Mouse (Mus musculus) T-helper 1 cell (primary cell): ENCODE data around the gene Timm29.

Source experiments
- in situ Hi-C: fragments of 300-600 bp; cut with MboI, MseI; formaldehyde crosslinking; loops from one replicate; pipeline ENCODE4 v1.15.1; 2025; ENCODE audit warnings: high pct_unique_total_duplicates

Timm29 gene

DNA sequence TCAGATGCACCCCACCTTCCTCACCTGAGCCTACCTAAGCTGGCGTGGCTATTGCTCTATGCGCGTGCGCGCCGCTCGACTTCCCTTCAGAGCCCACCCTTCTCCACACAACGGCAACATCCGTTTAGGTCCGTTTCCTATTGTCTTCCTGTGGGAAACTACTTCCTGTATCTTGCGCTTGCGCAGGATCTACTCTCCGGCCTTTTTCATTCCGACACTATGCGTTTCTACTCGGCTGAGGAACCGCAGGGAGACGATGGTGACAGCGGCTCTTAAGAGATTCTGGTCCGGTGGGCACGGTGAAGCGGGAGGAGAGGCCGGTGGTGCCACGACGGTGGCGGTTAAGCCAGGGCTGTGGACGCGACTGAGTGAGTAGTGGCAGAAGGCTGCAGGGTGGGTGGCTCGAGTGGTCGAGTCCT is at the start of gene Timm29, which contains the start of gene Yipf2:
Timm29 (plus strand) TSS at position 20 of the 419 bp plus-strand sequence.
Yipf2 (minus strand) TSS at position 126 of the 419 bp plus-strand sequence.
- in situ Hi-C loops = no loop called here

DNA sequence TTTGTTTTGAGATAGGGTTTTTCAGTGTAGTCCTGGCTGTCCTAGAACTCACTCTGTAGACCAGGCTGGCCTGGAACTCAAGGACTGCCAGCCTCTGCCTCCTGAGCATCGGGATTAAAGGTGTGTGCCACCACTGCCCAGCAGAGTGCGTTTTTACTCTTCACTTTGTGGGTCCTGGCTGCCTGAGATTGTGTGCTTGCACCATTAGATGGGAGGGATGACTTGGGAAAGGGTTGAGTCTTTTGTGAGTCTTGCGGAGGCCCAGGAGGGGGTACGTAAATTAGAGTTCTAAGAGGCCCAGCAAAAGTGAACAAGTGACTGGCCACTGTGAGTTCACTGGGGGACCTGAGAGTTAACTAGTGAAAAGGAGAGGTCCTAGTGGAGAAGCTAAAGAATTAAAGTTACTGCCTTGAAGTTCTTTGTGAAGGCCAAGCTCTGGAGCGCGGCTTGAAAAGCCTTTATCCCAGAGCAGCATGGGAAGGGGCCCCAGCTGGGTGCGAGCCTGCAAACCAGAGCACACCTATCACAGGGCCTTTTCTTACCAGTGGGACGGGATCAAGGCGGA is 47.1 kb upstream of the Timm29 start:
- in situ Hi-C loops = no loop called here

DNA sequence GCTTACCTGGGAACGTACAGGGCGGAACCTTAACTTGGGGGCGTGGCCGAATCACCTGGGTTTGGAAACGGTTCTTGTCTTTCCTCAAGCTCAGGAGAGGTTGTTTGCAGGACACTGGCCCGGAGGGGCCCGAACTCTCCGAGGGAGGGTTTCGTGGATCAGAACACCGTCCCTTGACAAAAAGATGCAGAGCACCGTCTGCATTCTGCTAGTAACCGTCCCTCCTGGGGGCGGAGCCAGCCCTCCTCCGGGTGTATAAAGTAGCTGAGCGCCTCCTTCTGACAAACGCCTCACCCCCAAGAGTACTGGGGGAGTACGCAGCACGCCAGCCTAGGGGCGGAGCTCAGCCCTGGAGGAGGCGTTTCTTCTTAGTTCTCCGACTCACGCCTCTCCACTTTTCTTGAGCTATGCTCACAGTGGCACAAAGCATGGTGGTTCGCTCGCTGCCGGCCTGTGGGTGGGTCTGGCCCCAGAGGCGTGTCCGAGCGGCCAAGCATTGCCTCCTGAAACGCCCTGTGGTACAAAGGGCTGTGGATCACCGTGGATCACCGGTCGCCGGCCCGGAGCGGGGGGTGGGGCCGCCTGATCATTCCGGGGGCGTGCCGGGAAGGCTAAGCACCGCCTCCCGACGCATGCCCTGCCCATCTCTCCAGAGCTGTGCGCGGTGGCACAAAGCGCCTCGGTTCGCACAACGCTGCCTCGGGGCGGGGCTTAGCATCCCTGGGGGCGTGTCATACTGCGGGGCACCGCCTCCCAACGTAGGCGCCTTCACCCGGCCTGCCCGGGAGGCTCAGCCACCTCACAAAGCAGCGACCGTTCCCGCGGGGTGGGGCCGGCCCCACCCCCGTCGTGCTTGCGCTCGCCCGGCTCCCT is 46.4 kb upstream of the Timm29 start:
- in situ Hi-C loops = no loop called here

DNA sequence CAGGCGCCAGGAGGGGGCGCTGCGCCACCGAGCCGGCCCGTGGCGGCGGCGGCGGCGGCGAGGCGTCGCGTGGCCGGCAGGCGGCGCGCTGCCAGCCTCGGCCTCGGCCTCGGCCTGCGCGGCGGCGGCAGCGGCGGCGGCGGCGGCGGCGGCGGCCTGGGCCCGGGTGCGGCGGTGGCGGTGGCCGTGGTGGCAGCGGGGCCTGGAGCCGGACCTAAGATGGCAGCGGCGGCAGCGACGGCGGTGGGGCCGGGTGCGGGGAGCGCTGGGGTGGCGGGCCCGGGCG is 45.8 kb upstream of the Timm29 start, which contains the start of gene Carm1:
Carm1 (plus strand) TSS at position 106 of the 286 bp plus-strand sequence.
- in situ Hi-C loops = no loop called here

DNA sequence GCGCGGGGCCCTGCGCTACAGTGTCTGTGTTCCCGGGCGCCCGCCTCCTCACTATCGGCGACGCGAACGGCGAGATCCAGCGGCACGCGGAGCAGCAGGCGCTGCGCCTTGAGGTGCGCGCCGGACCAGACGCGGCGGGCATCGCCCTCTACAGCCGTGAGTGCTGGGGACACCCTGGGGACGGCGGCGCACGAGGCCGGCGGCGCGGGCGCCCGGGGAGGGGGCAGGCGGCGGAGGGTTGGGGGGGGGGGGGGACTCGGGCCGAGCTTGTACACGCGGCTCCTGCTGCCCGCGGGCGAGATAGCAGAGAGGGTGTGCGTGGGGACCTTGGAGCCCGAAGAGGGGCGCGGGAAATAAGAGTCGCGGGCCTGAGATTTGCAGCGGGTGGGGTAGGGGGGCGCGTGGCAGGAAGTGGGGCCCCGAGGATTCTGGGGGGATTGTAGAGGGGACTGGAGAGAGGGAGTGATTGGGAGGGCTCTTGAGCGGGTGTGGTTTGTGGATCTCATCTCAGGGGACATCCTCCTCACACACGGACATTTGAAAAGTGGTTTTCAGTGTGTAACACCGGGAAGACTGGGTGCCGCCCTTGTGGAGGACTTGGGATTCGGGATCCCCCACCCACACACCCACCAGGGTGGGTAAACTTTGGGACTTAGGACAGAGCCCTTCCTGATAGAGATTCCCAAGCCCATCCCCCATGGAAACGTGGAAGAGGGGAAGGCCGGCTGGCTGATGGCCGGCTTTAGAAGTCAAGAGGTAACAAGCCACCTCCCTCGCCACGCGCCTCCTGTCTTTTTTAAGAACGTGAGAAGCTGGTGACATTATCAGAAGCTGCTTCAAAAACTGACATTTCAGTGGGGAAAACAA is 45.2 kb upstream of the Timm29 start:
- in situ Hi-C loops = no loop called here

DNA sequence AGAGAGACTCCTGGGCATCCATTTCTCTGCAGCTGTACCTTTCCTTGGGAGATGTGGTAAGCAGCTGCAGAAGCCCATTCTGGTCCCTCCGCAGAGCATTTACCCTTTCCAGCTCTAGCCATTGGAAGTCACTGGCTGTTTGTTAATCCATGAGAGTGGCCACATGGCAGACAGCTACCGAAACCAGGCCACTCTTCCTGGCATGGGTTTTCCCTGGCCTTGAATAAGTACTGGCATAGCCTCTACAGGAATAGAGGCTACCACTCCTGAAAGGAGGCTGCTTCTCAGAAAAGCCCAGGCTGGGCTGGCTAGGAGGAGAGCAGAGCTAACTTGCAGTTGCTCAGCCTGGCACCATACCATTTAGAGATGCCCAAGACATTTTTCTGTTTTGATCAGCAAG is 41.5 kb upstream of the Timm29 start:
- in situ Hi-C loops = no loop called here

DNA sequence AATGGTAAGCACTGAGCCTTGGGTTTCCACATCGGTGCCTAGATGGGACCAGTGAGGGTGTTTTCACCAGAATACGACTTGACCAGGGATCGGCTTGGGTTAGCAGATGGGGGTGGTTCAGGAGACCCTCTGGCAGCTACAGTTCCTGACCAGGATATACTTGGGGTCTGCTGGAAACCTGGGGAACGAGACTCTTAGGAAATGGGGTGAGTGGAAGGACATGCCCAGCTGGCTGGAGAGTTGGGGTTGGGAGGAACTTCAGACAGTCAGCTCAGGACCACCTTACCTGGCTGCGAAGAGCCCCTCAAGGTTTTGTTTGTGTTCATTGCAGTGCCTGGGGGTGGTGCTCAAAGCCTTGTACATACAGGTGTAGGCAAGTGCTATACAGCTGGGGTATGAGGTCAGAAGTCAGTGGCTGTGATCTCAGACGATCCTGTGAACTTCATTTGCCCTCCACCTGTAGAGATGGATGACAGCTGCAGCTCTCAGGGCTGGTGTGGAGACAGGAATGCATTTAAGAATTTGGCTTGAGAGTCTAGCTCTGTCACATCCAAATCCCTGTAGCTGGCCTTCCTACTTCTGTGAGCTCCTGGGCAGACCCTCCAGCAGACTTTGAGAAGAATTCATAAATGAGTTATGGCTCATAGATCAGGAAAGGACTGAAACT is 38.8 kb upstream of the Timm29 start:
- in situ Hi-C loops = no loop called here

DNA sequence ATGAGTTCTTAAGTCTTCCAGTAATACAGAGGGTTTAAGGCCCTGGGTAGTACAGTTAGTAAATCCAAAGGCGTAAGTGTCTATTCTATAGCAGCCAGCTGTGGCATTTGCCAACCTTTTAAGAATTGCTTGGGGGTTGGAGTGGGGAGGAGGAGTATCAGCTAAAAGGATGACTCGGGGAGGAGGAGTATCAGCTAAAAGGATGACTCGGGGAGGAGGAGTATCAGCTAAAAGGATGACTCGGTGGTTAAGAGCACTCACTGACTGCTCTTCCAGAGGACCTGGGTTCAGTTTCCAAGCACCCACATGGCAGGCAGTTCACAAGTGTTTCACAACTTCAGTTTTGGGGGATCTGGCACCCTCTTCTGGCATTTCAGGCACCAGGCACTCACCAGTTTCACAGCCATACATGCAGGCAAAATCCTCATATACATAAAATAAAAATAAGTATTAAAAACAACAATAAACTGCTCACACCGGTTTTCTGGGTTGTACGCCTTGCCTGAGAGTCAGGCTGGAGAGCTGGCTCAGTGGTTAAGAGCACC is 37.3 kb upstream of the Timm29 start:
- in situ Hi-C loops = no loop called here

DNA sequence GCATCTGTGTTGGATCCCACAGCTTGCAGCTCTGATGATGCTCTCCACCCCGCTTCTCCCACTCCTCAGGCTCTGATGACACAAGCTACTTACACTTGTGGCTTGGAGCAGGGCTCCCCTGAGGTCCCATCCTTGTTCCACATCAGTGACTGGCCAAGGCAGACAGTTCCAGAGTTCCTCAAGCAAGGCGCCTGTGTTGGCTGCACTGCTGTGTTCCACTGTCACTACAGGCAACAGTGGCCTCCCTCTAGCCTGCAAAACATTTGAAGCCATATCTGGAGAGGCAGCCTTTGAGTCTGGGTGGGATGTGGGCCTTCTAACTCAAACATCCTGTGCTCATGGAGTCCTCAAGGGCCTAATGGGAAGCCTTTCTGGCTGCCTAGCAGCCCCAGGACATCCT is 35.5 kb upstream of the Timm29 start:
- in situ Hi-C loops = no loop called here

DNA sequence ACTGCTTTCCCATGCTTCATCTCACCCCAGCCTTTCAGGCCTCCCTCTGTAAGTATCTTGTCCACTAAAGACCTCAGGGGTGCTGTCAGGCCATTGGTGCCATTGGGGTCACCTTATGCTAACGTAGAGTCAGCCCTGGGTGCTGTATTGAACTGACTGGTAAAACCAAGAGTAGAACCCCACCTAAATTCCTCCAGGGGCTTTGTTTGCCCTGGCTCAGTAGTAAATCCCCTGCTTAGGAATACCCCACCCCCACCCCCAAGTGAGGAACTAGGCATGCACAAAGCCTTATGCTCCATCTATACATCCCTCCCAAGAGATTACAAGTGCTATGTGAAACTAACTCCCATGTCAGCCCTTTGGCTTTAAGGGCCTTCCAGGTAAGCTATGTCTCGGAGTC is 35.0 kb upstream of the Timm29 start:
- in situ Hi-C loops = no loop called here

DNA sequence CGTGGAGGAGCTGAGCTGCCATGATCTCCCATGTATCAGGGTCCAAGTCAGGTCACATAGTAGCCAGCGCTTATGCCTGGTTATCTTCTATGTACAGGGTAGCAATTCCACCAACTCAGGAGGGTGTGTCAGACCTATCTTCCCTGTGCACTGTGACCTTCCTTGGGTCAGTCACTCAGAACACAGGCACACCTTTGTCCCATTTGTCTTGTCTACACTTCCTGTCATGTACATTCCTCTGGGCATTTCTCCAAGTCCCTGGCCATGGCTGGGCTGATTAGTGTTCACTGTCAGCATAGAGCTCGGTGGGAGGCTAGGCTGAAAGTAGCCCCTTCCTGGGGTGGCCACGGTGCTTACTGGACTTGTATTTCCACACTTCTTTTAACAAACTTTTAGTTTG is 34.2 kb upstream of the Timm29 start:
- in situ Hi-C loops = no loop called here

DNA sequence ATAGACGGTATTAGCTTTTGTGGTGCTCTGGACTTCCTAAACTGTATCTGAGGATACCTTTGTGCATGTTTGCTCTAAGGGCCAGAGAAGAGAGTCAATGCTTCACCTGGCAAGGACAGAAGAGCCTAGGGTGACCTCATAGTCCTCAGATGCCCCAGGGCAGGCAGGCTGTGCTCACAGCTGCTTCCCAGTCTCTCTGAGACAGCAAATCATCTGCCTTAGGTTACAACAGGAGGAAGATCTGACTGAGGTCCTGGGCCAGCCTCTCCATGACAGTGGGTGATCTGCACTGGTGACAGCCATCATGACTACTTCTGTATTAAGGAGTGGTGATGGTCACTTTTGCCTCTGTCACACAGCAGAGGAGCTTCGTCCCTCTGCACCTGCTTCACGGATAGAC is 33.4 kb upstream of the Timm29 start:
- in situ Hi-C loops = no loop called here

DNA sequence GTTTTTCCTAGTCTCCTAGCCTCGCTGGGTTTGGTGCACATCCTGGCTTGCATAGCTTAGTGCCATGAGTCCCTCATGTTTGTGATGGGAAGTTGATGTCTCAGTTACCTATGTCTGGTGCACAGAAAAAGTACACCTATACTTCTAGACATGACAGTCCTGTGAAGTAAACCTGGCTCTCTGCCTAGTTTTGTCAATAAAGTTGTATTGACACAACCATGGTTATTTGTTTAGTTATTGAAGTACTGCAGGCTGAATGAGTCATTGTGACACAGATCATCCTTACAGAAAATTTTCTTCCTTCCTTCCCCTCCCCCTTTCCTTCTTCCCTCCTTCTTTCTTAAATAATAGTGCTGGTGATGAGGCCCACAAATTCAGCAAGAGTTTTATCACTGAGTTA is 28.1 kb upstream of the Timm29 start:
- in situ Hi-C loops = no loop called here

DNA sequence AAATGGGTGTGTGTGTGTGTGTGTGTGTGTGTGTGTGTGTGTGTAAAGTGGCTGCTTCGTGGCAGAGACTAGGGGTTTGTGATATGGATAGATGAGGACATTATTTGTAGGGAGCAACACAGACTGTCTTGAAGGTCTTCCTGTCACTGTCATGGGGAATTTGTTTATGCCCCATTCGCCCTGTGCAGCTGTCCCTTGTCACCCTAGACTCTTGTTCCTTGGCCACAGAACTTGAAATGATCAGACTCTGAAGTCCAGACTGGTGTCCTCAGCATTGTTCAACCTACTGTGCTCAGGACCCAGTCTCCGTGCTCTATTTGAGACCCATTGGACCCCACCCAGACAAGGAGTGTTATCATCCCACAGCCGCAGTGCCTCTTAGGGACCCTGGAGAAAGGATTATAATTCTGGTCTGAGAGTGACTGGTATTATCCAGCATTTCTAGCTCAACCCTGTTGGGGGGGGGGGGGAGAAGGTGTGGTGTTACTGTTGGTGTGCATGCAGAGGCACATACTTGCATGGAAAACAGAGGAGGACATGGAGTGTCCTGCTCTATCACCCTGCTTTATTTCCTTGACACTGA is 27.4 kb upstream of the Timm29 start:
- in situ Hi-C loops = no loop called here

DNA sequence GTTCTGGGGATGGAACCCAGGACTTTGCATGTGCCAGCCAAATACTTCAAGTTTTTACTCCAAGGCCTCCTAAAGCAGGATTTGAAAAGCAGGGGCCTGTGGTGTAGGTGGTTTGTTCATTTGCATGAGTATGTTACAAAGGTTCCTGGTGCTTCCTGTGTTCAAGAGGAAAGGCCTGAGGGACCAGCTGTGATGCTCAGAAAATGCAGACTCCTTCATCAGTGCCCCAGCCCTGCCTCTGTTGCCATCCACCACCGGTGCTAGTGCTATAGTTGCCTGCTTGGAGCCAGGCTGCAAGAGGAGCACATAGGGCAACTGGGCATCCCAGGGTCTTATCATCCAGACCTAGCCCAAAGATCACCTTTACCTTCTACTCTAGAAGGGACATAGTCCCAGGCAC is 26.0 kb upstream of the Timm29 start:
- in situ Hi-C loops = no loop called here

DNA sequence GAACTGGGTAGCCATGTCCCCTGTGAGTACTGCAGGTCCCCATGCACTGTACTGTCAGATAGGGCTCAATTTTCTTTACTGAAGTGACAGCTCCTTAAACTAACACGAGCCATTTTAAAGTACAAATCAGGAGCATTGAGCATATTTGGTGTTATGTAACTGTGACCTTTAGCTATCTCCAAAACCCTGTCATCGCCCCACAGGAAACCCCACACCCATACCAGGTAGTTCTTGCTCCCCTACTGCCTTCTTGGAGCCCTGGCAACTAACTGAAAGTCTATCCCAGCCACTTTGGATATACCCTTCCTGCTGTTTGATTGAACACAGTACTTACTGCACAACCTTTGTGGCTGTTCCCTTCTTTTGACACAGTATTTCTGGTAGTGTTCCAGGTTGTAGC is 25.5 kb upstream of the Timm29 start:
- in situ Hi-C loops = no loop called here

DNA sequence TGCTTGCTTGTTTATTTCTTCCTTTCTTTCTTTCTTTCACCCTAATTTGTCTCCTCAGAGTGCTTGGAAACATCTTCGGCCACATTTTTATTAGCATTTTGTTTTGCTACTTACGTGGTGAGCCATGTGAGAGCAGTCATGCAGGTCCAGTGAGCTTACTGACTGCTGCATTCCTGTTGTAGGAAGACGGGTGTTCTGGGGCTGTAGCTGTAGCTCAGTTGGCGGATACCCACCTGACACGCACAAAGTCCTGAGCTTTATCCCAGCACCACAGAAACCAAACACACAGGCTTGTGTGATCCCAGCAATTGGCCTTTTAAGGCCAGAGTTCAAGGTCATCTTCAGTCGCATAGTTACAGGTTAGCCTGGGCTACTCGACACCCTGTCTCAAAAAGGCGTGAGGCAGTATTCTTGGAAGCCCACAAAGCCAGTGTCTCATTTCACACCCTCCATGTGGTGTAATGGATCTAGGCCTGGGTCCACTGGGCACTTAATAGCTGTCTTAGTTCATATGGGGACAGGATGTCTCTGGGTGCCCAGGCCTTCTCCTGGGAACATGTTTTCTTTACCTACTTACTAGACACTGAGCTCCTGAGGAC is 23.8 kb upstream of the Timm29 start:
- in situ Hi-C loops = no loop called here

DNA sequence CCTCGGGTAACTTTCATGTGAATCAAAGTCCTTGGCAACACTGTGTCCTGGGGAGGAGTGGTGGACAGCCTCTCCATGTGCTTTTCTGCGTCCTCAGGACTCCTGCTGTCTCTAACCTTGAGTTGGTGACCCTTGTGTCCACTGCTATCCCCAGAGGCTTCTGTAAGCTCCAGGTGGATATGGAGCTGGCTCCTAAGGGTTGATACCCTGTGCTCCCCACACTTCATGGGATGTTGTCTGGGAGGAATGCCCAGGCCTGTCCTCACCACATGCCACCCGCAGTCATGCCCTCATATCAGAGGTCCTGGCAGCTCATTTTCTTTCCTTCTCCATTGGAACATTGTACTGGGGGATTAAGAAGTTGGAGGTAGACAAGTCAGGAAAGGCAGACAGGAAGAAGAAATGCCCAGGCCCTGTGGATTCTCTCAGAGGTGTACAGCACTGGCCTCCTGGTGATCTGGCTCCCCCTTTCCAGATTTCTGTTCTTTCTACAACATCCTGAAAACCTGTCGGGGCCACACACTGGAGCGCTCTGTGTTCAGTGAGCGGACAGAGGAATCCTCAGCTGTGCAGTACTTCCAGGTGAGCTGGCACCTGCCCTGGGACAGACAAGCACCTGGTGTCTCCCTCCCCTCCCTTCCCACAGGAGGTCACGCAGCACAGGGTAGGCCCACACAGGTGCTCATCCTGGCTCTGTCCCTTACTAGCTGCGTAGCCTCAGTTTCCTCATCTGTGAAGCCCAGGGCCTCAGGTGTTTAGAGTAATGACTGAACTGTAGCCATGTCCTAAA is 18.3 kb upstream of the Timm29 start:
- in situ Hi-C loops = no loop called here

DNA sequence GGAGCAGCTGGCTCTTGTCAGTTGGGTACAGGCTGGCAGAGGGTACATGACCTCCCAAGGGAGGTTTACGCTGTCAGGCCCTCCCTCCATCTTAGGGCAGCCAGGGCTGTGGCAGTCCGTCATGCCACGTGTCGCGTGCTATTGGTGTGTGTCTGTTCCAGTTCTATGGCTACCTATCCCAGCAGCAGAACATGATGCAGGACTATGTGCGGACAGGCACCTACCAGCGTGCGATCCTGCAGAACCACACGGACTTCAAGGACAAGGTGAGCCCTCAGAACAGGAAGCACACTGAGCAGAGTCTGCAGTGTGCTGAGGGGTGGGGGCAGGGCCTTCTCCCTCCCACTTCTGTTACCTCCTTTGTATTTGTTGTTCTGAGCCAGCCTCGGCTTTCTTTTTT is 17.3 kb upstream of the Timm29 start:
- in situ Hi-C loops = no loop called here

DNA sequence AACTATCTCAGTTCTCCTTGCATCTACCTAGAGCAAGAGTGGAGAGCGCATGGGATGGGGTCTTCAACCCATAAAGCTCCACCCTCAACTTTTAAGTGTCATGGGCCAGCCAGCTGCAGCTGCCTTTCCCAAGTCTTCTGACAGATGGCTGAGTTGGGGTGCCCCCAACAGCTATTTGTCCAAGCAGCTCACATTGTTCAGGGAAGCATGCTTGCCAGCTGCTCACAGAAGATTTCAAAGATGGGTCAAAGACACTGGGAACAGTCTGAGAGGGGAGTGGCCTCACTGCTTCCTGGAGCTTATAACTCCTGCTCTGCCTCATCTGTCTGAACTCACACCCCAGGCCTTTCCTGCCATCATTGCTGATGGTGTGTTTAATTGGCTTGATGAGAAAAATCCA is 16.2 kb upstream of the Timm29 start:
- in situ Hi-C loops = no loop called here
